Mouse (Mus musculus) thymus, postnatal 0 days (tissue): Measurements from ENCODE around the gene Mef2a. TPM values are rescaled to one million over a fixed set of nuclear protein-coding genes. Genes with fewer than 3 reads are reported as not detected.

Source experiments
- DNase-seq: peaks from one replicate; pipeline ENCODE4 v3.0.0-alpha.2; 2015; ENCODE audit warnings: low spot score
- polyA plus RNA-seq: library from polyadenylated mRNA; unstranded; fragments of >200 nt; fragmentation: Nextera tagmentation; extraction: Ambion mirVana; gene quantifications from 2 replicates; pipeline ENCODE4 v1.2.1, GENCODE M21; 2015

Gene Mef2a
- polyA plus RNA-seq, 1 experiment from 2014 or later, result 64.9 TPM

DNA sequence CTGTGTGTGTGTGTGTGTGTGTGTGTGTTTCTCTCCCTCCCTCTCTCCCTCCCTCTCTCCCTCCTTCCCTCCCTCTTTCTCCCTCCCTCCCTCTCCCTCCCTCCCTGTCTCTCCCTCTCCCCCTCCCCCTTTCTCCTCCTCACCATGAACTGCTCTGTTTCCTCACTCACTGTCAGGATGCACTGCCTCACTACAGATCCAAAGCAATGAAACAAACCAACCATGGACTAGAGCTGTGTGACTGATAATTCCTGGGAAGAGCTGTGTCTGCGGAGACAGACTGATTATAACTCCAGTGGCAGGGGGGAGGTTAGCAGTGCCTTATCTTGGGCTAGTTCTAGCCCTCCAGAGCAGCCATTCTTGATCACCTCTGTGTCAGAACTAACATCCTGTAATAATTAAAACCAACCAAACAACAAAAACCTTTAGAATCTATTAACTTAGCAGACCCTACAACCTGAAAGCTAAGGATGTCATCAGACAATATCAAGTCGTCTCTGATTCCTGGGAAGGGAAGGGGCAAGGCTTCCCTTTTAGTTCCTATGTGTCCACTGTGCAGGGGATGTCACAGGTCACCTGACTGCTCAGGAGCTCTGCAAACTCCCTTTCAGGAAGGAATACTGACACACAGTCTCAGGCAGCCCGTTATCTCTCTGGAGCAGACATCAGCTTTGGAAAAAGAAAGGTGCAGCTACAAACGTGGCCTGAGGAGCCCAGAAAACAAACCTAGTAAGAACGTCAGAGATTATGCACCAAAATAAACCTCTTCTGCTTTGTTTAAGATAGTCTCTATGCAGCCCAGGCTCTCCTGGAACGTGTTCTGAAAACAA, 162.4 kb downstream of the Mef2a start:
- no peak for DNase-seq

DNA sequence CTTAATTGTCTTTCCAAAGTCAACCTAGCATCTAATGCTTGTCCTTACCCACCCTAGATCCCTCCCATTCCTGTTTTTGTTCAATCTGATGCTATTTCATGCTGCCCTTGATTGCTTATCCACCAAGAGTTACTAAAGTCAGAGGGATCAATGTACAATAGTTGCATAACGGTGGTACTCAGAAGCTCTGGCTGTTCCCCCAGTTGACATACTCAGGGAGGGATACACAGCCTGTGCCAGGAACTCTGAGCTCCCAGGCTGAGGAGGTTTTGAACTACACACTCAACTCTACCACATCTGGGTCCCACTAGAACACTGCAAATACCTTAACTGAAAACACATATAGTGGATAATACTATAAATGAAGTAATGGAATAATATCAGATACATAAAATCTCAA, 164.3 kb downstream of the Mef2a start:
- no peak for DNase-seq

DNA sequence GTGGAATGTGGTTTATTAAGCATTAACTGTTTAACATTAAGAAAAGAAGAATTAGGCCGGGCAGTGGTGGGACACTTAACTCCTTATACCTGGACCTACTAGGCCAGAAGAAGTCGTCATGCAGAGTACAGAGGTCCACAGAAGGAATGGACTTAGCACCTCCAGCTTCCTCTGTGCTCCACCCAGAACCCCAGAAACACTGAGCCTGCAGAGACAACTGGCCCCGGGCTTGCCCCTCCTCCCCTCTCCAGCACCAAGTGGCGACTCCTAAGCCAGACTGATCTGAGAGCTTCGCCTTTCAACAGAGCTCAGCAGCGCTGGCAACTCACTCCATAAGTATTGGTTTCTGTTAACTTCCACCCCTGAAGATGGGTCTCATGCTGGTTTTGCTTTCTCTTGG, 165.0 kb downstream of the Mef2a start:
- DNase-seq, result no peak

DNA sequence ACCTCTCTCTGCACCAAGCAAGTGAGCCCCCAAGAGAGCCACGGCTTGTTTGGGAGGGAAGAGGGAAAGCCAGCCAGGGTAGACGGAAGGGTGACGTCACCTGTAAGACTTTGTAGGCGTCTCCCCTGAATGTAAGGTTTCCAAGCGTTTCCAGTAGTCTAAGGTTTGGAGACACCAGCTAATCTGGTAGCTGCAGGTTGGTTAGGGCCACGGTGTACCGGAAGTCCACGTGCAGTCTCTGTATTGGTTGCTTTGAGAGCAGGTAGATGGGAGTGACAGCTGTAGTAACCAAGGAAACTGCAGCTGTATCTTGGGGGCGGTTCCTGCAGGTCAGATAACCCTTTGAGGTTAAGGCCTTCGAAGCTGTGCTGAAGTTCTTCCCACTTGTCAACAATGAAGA, 166.2 kb downstream of the Mef2a start:
- DNase-seq, result no peak

DNA sequence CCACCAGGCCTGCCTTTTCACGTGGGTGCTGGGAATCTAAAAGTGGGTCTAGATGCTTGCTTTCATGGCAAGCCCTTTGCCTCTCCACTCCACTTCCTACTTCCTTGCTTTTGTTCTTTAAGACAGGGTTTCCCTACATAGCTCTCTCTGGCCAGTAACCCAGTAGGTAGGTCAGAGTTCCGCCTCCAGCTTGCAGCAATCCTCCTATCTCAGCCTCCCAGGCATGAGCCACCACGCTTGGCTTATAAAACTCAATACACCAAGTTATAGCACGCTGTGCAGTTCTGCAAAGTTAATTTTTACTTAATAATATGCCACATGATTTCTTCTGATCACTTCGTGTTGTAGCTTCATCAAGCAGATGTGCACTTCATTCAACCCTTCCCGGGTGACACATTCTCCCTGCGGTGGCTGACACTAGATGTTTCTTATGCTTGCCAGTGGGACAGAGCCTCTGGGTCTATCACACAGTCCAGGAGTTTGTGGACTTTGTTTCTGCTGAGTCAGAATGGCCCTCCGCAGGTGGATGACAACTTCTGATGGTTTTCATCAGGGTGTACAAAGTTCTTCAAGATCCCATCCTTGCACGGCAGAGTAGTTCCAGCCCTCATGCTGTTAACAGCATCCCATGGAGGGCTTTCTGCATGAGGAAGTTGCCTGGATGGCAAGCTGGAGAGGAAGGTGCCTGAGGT, 166.8 kb downstream of the Mef2a start:
- DNase-seq, result no peak

DNA sequence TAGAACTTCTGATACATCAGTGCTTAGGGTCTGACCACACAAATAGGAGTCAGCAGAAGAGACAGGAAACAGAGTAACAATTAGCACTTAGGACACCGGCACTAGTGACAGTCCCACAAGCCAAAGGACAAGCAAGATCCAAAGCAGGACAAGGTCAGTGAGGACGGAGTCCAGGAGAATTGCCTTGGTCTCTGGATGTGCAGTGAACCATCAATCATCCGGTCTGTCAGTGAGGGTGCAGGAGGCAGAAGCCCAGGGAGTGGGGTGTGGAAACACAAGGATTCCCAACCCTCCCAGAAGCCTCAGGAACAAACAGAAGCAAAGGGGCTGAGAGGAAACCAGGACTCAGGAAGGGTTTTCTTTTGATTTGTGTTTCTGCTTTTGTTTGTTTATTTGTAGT, 169.0 kb downstream of the Mef2a start:
- DNase-seq, result no peak

DNA sequence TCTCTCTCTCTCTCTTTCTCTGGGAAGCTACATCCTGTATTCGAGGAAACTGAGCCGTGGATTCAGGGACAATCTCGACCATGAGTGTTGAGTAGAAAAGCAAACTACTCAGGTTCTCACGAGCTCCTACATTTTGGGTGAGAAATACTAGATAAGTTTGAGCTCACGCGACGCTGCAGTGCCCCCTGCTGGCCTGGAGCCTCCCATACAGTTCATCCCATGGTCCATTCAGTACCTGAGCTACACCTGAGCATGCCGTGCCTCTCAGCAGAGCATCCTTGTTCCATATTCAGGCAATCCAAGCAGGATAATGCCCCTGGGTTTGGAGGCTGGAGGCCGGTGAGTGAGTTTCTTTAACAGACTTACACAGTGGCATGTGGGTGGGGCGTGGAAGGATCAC, 173.2 kb downstream of the Mef2a start:
- peak; percentile 72 for DNase-seq

DNA sequence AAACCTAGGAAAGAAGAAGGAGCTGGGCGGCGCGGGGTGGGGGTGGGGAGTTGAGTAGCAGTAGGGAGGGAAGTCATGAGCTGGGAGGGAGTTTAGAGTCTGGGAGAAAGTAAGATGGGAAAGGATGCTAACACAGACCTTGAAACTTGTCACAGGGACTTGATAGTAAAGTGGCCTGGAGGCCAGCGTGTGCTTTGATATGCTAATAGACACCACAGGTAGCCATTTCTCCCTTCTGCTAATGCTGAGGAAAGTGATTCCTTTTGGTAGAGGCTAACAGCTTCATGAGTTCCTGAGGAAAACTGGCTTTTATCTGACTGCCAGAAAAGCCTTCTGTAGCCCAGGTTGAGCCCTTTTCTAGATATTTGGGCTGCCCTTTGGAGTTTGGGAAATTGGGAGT, 188.9 kb downstream of the Mef2a start:
- DNase-seq, result no peak

Other genes with a start within 250 kb of the Mef2a start
- gene Lysmd4, start 150.3 kb downstream of the Mef2a start, polyA plus RNA-seq, result 5.7 and 6.1 TPM in 2 replicates